Mouse (Mus musculus) layer of hippocampus, adult 2 months (tissue): ENCODE data around the gene Gm5460. TPM values are rescaled to one million over a fixed set of nuclear protein-coding genes. Genes with fewer than 3 reads are reported as not detected.

Source experiments
- DNase-seq, 2 experiments: peaks; one replicate each; pipeline ENCODE4 v3.0.0; 2022; ENCODE audit warnings: low spot score in 2 of 2
- H3K27ac ChIP-seq: fragments of 200-600 bp; 2 replicates; pipeline ENCODE4 v1.8.1; 2022
- H3K4me3 ChIP-seq: fragments of 200-600 bp; 2 replicates; pipeline ENCODE4 v1.8.1; 2022; ENCODE audit warnings: mild to moderate bottlenecking
- CTCF ChIP-seq: fragments of 200-600 bp; conservative IDR thresholded peaks from 2 replicates; pipeline ENCODE4 v1.8.1; 2022; ENCODE audit warnings: antibody characterized with exemption, mild to moderate bottlenecking, moderate library complexity
- total RNA-seq, 2 experiments: library from RNA; stranded (reverse); gene quantifications; 2 replicates each; pipeline ENCODE4 v1.2.3; 2021

Gene Gm5460
- total RNA-seq, 2 experiments from 2014 or later, result not detected

DNA sequence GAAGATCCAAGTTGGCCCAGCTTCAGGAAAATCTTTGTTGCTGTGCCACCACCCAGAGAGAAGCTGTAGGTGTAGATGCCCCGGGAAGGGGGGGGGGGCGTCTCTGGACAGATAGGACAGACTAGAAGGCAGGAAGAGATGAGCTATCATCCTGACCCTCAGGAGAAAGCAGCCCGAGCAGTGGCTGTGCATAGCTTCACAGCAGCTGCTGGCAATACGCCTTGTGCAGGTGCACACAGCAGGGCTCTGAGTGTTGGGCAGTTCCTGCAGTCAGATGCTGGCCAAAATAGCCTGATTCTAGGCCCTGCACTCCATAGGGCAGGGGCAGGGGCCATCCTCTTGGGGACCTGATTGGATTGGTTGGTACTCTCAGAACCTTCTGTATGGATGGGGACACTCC lies 70.2 kb downstream of the Gm5460 start:
- no peak for DNase-seq
- Histone ChIP-seq H3K27ac (no peak overlapping the region), H3K4me3 (no peak overlapping the region)
- TF ChIP-seq CTCF, result no peak

DNA sequence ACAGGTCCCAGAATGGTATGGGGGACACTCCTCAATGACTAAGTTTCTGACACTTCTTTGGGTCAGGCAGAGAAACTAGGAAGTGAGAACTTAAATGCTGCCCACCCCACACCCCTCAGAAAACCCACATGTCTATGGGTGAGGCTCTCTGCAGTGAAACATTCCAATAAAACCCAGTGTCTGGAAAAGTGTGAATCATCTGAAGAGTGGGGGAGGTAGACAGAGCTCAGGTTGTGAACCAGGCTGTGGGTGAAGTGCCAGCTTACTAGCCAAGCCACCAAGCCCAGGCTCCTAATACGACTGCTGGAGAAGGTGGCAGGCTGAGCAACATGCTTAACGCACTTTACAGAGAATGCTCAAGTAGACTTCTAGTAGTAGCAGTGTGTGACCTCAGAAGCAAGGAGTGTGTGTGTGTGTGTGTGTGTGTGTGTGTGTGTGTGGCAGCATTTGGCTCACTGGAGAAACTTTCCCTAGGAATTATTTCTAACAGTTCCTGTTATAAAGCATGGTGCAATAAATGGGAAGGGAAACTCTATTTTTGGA lies 71.4 kb downstream of the Gm5460 start:
- TF ChIP-seq CTCF, result no peak
- Histone ChIP-seq H3K27ac (no peak overlapping the region), H3K4me3 (no peak overlapping the region)
- no peak for DNase-seq

GRCm38 (mm10) chr14:34089796-34090195 lies 73.2 kb downstream of the Gm5460 start:
- TF ChIP-seq CTCF, result no peak
- DNase-seq, result no peak
- Histone ChIP-seq H3K4me3 (no peak overlapping the region), H3K27ac (no peak overlapping the region)

- no peak overlapping the region for H3K27ac ChIP-seq
- no peak for TF ChIP-seq CTCF
- H3K4me3 ChIP-seq, result no peak overlapping the region
Measured at GRCm38 (mm10) chr14:34091475-34091874, 74.9 kb downstream of the Gm5460 start.

DNA sequence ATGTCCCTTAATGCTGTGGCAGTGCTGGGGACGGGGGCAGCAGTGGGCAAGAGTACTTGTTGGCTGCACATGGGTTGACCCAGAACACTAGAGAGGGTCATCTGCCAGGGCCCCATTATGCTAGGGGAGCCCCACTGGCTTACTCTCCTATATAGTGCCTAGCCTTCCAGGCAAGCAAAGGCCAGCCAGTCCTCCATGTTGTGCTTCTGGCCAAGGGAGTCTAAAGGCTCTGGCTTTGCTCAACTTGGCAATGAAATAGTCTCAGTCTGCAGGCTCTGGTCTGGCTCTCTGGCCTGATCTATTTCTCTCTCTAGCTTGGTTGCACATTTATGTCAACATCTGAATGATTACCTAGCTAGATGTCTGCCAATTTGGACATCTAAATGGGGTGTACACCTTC lies 76.3 kb downstream of the Gm5460 start:
- TF ChIP-seq CTCF, result no peak
- H3K4me3 ChIP-seq, result no peak overlapping the region
- DNase-seq, result no peak
- no peak overlapping the region for H3K27ac ChIP-seq

More at GRCm38 (mm10) chr14:34091475-34091874, 74.9 kb downstream of the Gm5460 start:
- DNase-seq, result no peak

GRCm38 (mm10) chr14:34096161-34096560 lies 79.6 kb downstream of the Gm5460 start:
- no peak for TF ChIP-seq CTCF
- DNase-seq, result no peak
- H3K27ac ChIP-seq, result no peak overlapping the region
- no peak overlapping the region for H3K4me3 ChIP-seq

Other genes starting within 250 kb of the Gm5460 start
- 1 to 10 TPM; 5.4 to 5.5 TPM for gene Gdf10, start 93.2 kb upstream of the Gm5460 start, total RNA-seq
- gene Gdf2, start 75.7 kb upstream of the Gm5460 start, total RNA-seq, result not detected
- not detected for gene Rbp3, start 62.8 kb upstream of the Gm5460 start, total RNA-seq
- gene Zfp488, start 38.0 kb upstream of the Gm5460 start, total RNA-seq, result 1 to 10 TPM; 4.3 to 5.0 TPM
- not detected for gene Gm30083, start 1.6 kb upstream of the Gm5460 start, total RNA-seq
- not detected for gene Antxrl, start 35.9 kb downstream of the Gm5460 start, total RNA-seq
- under 1 TPM; 0.47 to 0.61 TPM for gene Anxa8, start 69.2 kb downstream of the Gm5460 start, total RNA-seq
- not detected for gene A630023A22Rik, start 86.0 kb downstream of the Gm5460 start, total RNA-seq
- not detected for gene Npy4r, start 135.7 kb downstream of the Gm5460 start, total RNA-seq
- 1 to 10 TPM; 1.3 to 2.6 TPM for gene Gprin2, start 184.9 kb downstream of the Gm5460 start, total RNA-seq
- gene Syt15, start 202.8 kb downstream of the Gm5460 start, total RNA-seq, result under 1 TPM; 0.46 to 0.52 TPM